Mouse (Mus musculus) spleen, embryonic (tissue): ENCODE data around the gene Tvp23b.

ENCODE experiments used
- CTCF ChIA-PET: fragments of 350-600 bp; sonication (Branson Sonifier 250); formaldehyde crosslinking; loops from one replicate; lab custom pipeline; 2022; lab: Charles Lee

Gene Tvp23b

GRCm38 (mm10) chr11:62938921-62939320 lies 59.7 kb downstream of the Tvp23b start:
- CTCF ChIA-PET = no interaction called here

- CTCF ChIA-PET = no interaction called here
These were observed 60.9 kb downstream of the Tvp23b start for GRCm38 (mm10) chr11:62940176-62940575.

- CTCF ChIA-PET = no interaction called here
These were observed 64.3 kb downstream of the Tvp23b start for GRCm38 (mm10) chr11:62943538-62943937.

- CTCF ChIA-PET = no interaction called here
These were observed 66.3 kb downstream of the Tvp23b start for GRCm38 (mm10) chr11:62945514-62945913.

GRCm38 (mm10) chr11:62949548-62949947 lies 70.3 kb downstream of the Tvp23b start:
- CTCF ChIA-PET = no interaction called here

- CTCF ChIA-PET = no interaction called here
These were observed 71.8 kb downstream of the Tvp23b start, which contains the start of gene Cdrt4 for GRCm38 (mm10) chr11:62951012-62951411. TSS of gene Cdrt4 (plus strand) at chr11:62951193.

GRCm38 (mm10) chr11:62954766-62955165 lies 75.5 kb downstream of the Tvp23b start:
- CTCF ChIA-PET = no interaction called here

- CTCF ChIA-PET = interaction anchor here (0.6 kb wide), 1 partner anchor 220 kb away, joined by 7 read pairs; no protein-coding TSS in a partner anchor
These were observed 75.9 kb downstream of the Tvp23b start for GRCm38 (mm10) chr11:62955186-62955585.

GRCm38 (mm10) chr11:62955776-62956175 lies 76.5 kb downstream of the Tvp23b start:
- CTCF ChIA-PET = interaction anchor here (0.6 kb wide), 1 partner anchor 220 kb away, joined by 7 read pairs; no protein-coding TSS in a partner anchor

- CTCF ChIA-PET = no interaction called here
These were observed 78.4 kb downstream of the Tvp23b start for GRCm38 (mm10) chr11:62957626-62958180.

GRCm38 (mm10) chr11:62963292-62963691 lies 84.0 kb downstream of the Tvp23b start:
- CTCF ChIA-PET = no interaction called here

GRCm38 (mm10) chr11:62966424-62966764 lies 87.1 kb downstream of the Tvp23b start:
- CTCF ChIA-PET = no interaction called here
